Mouse (Mus musculus) brain, adult 2 months (tissue): ENCODE results near the gene Washc4.
A peak's percentile ranks its signal among the peaks of the same experiment; 100 is the strongest.

Experiments used
- DNase-seq: peaks from one replicate; pipeline ENCODE4 v3.0.0; 2011; ENCODE audit warnings: low read depth, low spot score

The Washc4 gene

GRCm38 (mm10) chr10:83636191-83636590 lies 92.6 kb downstream of the Washc4 start:
- no peak for DNase-seq

GRCm38 (mm10) chr10:83637295-83637694 lies 93.7 kb downstream of the Washc4 start:
- DNase-seq: peak; percentile 94

GRCm38 (mm10) chr10:83639881-83640386 lies 96.4 kb downstream of the Washc4 start:
- DNase-seq: peak; percentile 85

GRCm38 (mm10) chr10:83641641-83642040 lies 98.1 kb downstream of the Washc4 start:
- DNase-seq: no peak

GRCm38 (mm10) chr10:83644167-83644566 lies 100.6 kb downstream of the Washc4 start:
- DNase-seq: no peak

GRCm38 (mm10) chr10:83644865-83645715 lies 101.5 kb downstream of the Washc4 start:
- DNase-seq: peak; percentile 77

- no peak for DNase-seq
Observed at GRCm38 (mm10) chr10:83645716-83645990, 102.1 kb downstream of the Washc4 start.
